Mouse (Mus musculus): Measurements from ENCODE around the gene Gm21103.
"Not testable (repeated sequence)": the region's sequence is repeated elsewhere in the genome, so short reads cannot be mapped to it uniquely, and the experiment has no call there.

- TF ChIP-seq CTCF (conservative IDR thresholded peaks at IDR 0.05; ENCODE audit: low read length); NANOG (IDR thresholded peaks at IDR 0.05; ENCODE audit: borderline replicate concordance, low read length); POU5F1 (IDR thresholded peaks at IDR 0.05; ENCODE audit: borderline replicate concordance, low read length): not testable (repeated sequence)
These were observed 38.9 kb upstream of the Gm21103 start, which contains the start of gene Gm3618 for GRCm38 (mm10) chr14:6343578-6343977.
